Mouse (Mus musculus): ENCODE results near the gene Tmem248. TPM values are rescaled to one million over a fixed set of nuclear protein-coding genes. Genes with fewer than 3 reads are reported as not detected.

The Tmem248 gene
- polyA plus RNA-seq, 1 experiment from 2014 or later: 26.2 TPM

DNA sequence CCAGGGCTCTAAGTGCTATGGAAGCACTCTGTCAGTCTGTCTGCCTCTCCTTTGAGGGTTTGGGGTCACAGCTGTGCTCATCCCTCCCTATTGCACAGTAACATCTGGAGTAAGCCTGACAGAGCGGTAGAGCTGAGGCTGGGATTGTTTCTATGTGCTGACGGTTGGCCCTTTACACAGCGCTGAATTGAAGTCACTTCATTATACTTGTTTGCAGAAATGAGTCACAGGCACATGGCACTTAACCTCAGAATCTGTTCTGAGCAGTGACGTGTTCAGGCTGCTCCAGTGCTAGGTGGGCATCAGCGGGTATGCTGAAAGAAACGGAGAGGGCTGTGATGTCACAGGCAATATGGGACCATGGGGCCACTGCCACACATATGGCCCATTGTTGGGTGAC lies 56.2 kb downstream of the Tmem248 start:
- peaks cover 8% of the 10 kb centered on the region; the same call in 1 of the 2 replicates for H3K36me3 ChIP-seq (replicated peaks)
- no peaks in the 10 kb centered on the region for H3K4me1 ChIP-seq
- H3K27me3 ChIP-seq (replicated peaks): no peaks in the 10 kb centered on the region
- H3K4me3 ChIP-seq: no peak overlapping the region
- H3K27ac ChIP-seq: no peak overlapping the region
- 91% methylated on average over 6 of the region's 6 CpGs for WGBS
- H3K4me2 ChIP-seq: no peak overlapping the region
- ATAC-seq (replicated peaks): no peak
- H3K9ac ChIP-seq: no peak overlapping the region
- H3K9me3 ChIP-seq: no peaks in the 10 kb centered on the region

- Histone ChIP-seq H3K27ac (no peak overlapping the region), H3K27me3 (replicated peaks) (no peaks in the 10 kb centered on the region), H3K36me3 (replicated peaks) (peaks cover 27% of the 10 kb centered on the region), H3K4me2 (no peak overlapping the region), H3K4me1 (no peaks in the 10 kb centered on the region), H3K4me3 (no peak overlapping the region), H3K9me3 (no peaks in the 10 kb centered on the region), H3K9ac (no peak overlapping the region)
- 54% methylated on average over 4 of the region's 4 CpGs for WGBS
- no peak for ATAC-seq (replicated peaks)
Observed at GRCm38 (mm10) chr5:130275509-130275908, 58.6 kb downstream of the Tmem248 start.

GRCm38 (mm10) chr5:130278011-130278472 lies 61.2 kb downstream of the Tmem248 start:
- WGBS: 92% methylated on average over 7 of the region's 7 CpGs
- Histone ChIP-seq H3K27ac (no peak overlapping the region), H3K4me2 (no peak overlapping the region), H3K9ac (no peak overlapping the region), H3K4me3 (no peak overlapping the region), H3K36me3 (replicated peaks) (peaks cover 37% of the 10 kb centered on the region), H3K4me1 (no peaks in the 10 kb centered on the region), H3K27me3 (replicated peaks) (no peaks in the 10 kb centered on the region), H3K9me3 (no peaks in the 10 kb centered on the region)
- ATAC-seq (replicated peaks): no peak

GRCm38 (mm10) chr5:130283079-130283732 lies 66.3 kb downstream of the Tmem248 start:
- Histone ChIP-seq H3K4me1 (no peaks in the 10 kb centered on the region), H3K4me2 (no peak overlapping the region), H3K27ac (no peak overlapping the region), H3K4me3 (no peak overlapping the region), H3K9ac (no peak overlapping the region), H3K36me3 (replicated peaks) (peaks cover 39% of the 10 kb centered on the region), H3K9me3 (no peaks in the 10 kb centered on the region), H3K27me3 (replicated peaks) (no peaks in the 10 kb centered on the region)
- ATAC-seq (replicated peaks): no peak
- WGBS: 98% methylated on average over 9 of the region's 9 CpGs

- Histone ChIP-seq H3K36me3 (replicated peaks) (peaks cover 9% of the 10 kb centered on the region; the same call in 1 of the 2 replicates), H3K4me3 (no peak overlapping the region), H3K9me3 (no peaks in the 10 kb centered on the region), H3K27ac (no peak overlapping the region), H3K9ac (no peak overlapping the region), H3K27me3 (replicated peaks) (no peaks in the 10 kb centered on the region), H3K4me2 (no peak overlapping the region), H3K4me1 (no peaks in the 10 kb centered on the region)
- ATAC-seq (replicated peaks): no peak
- 90% methylated on average over 7 of the region's 7 CpGs for WGBS
Observed at GRCm38 (mm10) chr5:130288106-130288505, 71.2 kb downstream of the Tmem248 start.

GRCm38 (mm10) chr5:130290242-130290641 lies 73.4 kb downstream of the Tmem248 start:
- Histone ChIP-seq H3K27ac (no peak overlapping the region), H3K4me2 (no peak overlapping the region), H3K4me3 (no peak overlapping the region), H3K27me3 (replicated peaks) (no peaks in the 10 kb centered on the region), H3K4me1 (no peaks in the 10 kb centered on the region), H3K36me3 (replicated peaks) (0 out of 2 replicates have a peak, but pooled peaks cover 3% of the 10 kb centered on the region), H3K9ac (no peak overlapping the region), H3K9me3 (no peaks in the 10 kb centered on the region)
- WGBS: 96% methylated on average over 6 of the region's 6 CpGs
- no peak for ATAC-seq (replicated peaks)

DNA sequence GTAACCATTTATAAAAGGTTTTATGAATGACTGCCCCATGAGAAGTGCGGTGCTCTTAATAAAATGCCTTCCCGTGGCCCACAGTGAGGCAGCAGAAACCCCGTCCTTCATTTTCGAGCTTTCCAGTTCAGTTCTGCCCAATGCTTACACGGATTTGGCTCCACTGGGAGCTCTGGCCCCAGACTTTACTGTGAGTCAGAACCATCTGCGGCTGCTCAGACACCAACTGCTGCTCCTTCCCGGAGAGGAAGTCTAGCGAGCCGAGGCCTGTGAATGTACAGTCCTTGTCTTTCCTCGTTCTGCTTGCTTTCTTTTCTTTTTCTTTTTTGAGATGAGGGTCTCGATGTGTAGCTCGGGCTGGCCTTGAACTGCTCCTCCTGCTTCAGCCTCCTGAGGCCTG lies 73.9 kb downstream of the Tmem248 start:
- 95% methylated on average over 12 of the region's 12 CpGs for WGBS
- no peak overlapping the region for H3K9ac ChIP-seq
- H3K4me1 ChIP-seq: no peaks in the 10 kb centered on the region
- H3K36me3 ChIP-seq (replicated peaks): 0 out of 2 replicates have a peak, but pooled peaks cover 3% of the 10 kb centered on the region
- no peak overlapping the region for H3K4me2 ChIP-seq
- no peaks in the 10 kb centered on the region for H3K9me3 ChIP-seq
- no peaks in the 10 kb centered on the region for H3K27me3 ChIP-seq (replicated peaks)
- no peak overlapping the region for H3K4me3 ChIP-seq
- no peak for ATAC-seq (replicated peaks)
- no peak overlapping the region for H3K27ac ChIP-seq

DNA sequence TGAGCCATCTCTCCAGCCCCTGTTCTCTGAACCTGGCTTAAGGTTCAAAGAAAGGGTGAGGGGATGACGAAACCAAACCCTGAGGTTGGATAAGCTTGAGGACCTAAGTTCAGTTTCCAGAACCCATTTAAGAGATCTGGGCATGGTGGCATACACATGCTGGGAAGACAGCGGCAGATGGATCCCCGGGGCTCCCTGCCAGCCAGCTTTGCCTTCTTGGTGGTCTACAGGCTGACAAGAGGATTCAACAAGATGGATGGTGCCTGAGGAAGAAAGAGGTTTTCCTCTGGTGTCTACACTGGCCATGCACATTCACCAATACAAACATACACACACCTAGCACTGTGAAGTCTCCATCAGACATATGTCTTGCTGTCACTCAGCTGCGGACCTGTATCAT lies 76.1 kb downstream of the Tmem248 start:
- Histone ChIP-seq H3K4me2 (no peak overlapping the region), H3K4me1 (no peaks in the 10 kb centered on the region), H3K27ac (no peak overlapping the region), H3K4me3 (no peak overlapping the region), H3K9me3 (no peaks in the 10 kb centered on the region), H3K9ac (no peak overlapping the region), H3K27me3 (replicated peaks) (no peaks in the 10 kb centered on the region), H3K36me3 (replicated peaks) (0 out of 2 replicates have a peak, but pooled peaks cover 5% of the 10 kb centered on the region)
- 89% methylated on average over 4 of the region's 4 CpGs for WGBS
- ATAC-seq (replicated peaks): no peak

Other genes with a start within 250 kb of the Tmem248 start
- gene Gusb, start 214.0 kb upstream of the Tmem248 start, polyA plus RNA-seq (2015; fragmentation: Nextera tagmentation; extraction: Ambion mirVana): 30.6 and 30.9 TPM in 2 replicates
- gene Asl, start 187.8 kb upstream of the Tmem248 start, polyA plus RNA-seq (2015; fragmentation: Nextera tagmentation; extraction: Ambion mirVana): 40.1 and 42.4 TPM in 2 replicates
- gene Crcp, start 187.8 kb upstream of the Tmem248 start, polyA plus RNA-seq (2015; fragmentation: Nextera tagmentation; extraction: Ambion mirVana): 88.6 and 91.3 TPM in 2 replicates
- gene Tpst1, start 143.8 kb upstream of the Tmem248 start, polyA plus RNA-seq (2015; fragmentation: Nextera tagmentation; extraction: Ambion mirVana): 54.7 and 59.4 TPM in 2 replicates
- gene Kctd7, start 72.2 kb upstream of the Tmem248 start, polyA plus RNA-seq (2015; fragmentation: Nextera tagmentation; extraction: Ambion mirVana): 18.0 and 19.9 TPM in 2 replicates
- 41.1 and 46.4 TPM in 2 replicates for gene Rabgef1, start 45.3 kb upstream of the Tmem248 start, polyA plus RNA-seq (2015; fragmentation: Nextera tagmentation; extraction: Ambion mirVana)
- gene Sbds, start 38.4 kb downstream of the Tmem248 start, polyA plus RNA-seq (2015; fragmentation: Nextera tagmentation; extraction: Ambion mirVana): 48.5 and 55.1 TPM in 2 replicates
- gene Tyw1, start 38.5 kb downstream of the Tmem248 start, polyA plus RNA-seq (2015; fragmentation: Nextera tagmentation; extraction: Ambion mirVana): 22.7 and 22.9 TPM in 2 replicates
- 23.3 and 26.7 TPM in 2 replicates for gene Caln1, start 152.4 kb downstream of the Tmem248 start, polyA plus RNA-seq (2015; fragmentation: Nextera tagmentation; extraction: Ambion mirVana)
- gene A330070K13Rik, start 167.6 kb downstream of the Tmem248 start, polyA plus RNA-seq (2015; fragmentation: Nextera tagmentation; extraction: Ambion mirVana): not detected in 2 replicates